Mouse (Mus musculus) forebrain, embryonic 11.5 days (tissue): Measurements from ENCODE around the gene Bnip3. TPM values are rescaled to one million over a fixed set of nuclear protein-coding genes. Genes with fewer than 3 reads are reported as not detected.

ENCODE experiments used
- ATAC-seq: fragments of 200-750 bp; cut with Nextera tagmentation; replicated peaks from 2 replicates; pipeline ENCODE4 v1.8.0; 2017; ENCODE audit warnings: moderate TSS enrichment; ENCODE audit not compliant: low FRiP score
- DNase-seq: peaks from one replicate; pipeline ENCODE4 v3.0.0-alpha.2; 2017; ENCODE audit warnings: low spot score
- H3K27ac ChIP-seq: fragments of 300-500 bp; sonication (generic); 2 replicates; pipeline ENCODE4 v1.5.1; 2014; ENCODE audit warnings: low read depth, low read length
- H3K27me3 ChIP-seq: fragments of 300-500 bp; sonication (generic); 2 replicates; pipeline ENCODE4 v1.6.1; 2014; ENCODE audit warnings: mild to moderate bottlenecking, low read length, mixed read lengths; ENCODE audit not compliant: control insufficient read depth, insufficient read depth
- H3K36me3 ChIP-seq: fragments of 300-500 bp; sonication (generic); 2 replicates; pipeline ENCODE4 v1.6.1; 2014; ENCODE audit warnings: mild to moderate bottlenecking, low read length, moderate library complexity, mixed read lengths; ENCODE audit not compliant: control insufficient read depth, insufficient read depth
- H3K4me1 ChIP-seq: fragments of 300-500 bp; sonication (generic); replicated peaks from 2 replicates; pipeline ENCODE4 v1.6.1; 2014; ENCODE audit warnings: low read length, mixed read lengths; ENCODE audit not compliant: control insufficient read depth, insufficient read depth
- H3K4me2 ChIP-seq: fragments of 300-500 bp; sonication (generic); 2 replicates; pipeline ENCODE4 v1.6.1; 2014; ENCODE audit warnings: low read depth, mild to moderate bottlenecking, low read length, moderate library complexity, mixed read lengths; ENCODE audit not compliant: severe bottlenecking
- H3K4me3 ChIP-seq: fragments of 300-500 bp; sonication (generic); 2 replicates; pipeline ENCODE4 v1.5.1; 2014; ENCODE audit warnings: low read depth, low read length
- H3K9ac ChIP-seq: fragments of 300-500 bp; sonication (generic); 2 replicates; pipeline ENCODE4 v1.6.1; 2014; ENCODE audit warnings: low read length
- H3K9me3 ChIP-seq: fragments of 300-500 bp; sonication (generic); 2 replicates; pipeline ENCODE4 v1.6.1; 2016; ENCODE audit warnings: low read length, mixed read lengths; ENCODE audit not compliant: control insufficient read depth
- WGBS: fragments of 180-500 bp; shearing (Covaris S2); extraction: QIAGEN DNeasy Blood & Tissue Kit; methylation state at CpG from one replicate; pipeline ENCODE4 v1.1.7; 2014; 5-methylcytosine and 5-hydroxymethylcytosine counted together
- polyA plus RNA-seq: library from polyadenylated mRNA; unstranded; fragments of >200 nt; fragmentation: Nextera tagmentation; extraction: Ambion mirVana; gene quantifications from 2 replicates; pipeline ENCODE4 v1.2.1, GENCODE M21; 2014

Gene Bnip3
- polyA plus RNA-seq, 1 experiment from 2014 or later: 96.4 TPM

DNA sequence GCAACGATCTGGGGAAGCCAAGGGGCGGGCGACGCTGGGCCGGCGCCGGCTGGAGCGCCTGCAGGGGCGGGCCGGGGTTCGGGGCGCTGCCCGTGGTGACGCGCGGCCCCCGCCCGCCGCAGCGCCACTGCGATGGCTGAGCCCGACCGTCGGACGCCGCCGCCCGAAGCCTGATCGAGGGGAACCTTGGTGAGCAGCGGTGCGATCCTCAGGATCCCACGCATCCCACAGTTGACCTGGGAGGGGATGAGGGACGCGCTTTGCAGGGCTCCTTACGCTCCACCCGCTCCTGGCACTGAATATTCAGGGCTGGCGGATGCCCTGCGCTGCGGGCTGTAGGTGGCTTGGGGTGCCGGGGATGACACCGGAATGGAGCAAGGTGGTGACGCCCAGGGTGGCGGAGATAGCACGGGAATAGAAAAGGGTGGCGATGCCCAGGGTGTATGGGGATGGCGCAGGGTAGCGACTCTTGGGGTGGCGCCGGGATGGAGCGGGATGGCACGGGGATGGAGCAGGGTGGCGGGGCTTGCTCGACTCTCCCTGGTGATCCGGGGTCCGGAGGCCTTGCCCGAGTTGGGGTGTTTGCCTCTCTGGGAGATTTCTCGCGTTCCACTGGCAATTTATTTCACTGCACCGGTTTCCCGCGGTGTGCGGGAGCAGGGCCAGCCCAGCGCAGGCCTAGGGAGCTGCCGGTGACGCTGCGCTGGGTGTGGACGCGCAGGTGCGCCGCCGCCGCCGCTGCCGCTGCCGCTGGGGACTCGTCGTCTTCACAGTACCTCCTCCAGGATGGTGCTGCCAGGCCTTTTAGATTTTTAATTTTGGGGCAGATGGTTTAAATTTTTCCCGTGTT lies 31.5 kb upstream of the Bnip3 start, which contains the start of gene Jakmip3:
Gene Jakmip3, plus strand, starts transcription at position 119 of the 850 bp plus-strand sequence.
- no peak within 1 kb of the TSS for H3K27ac ChIP-seq
- ATAC-seq (0 out of 2 replicates have a peak, but pooled peaks have one; percentile 51), DNase-seq (peak; percentile 57)
- peak within 1 kb of the TSS; percentile 67 for H3K4me2 ChIP-seq
- under 1% methylated on average over 74 of the region's 78 CpGs for WGBS
- H3K4me3 ChIP-seq: peak within 1 kb of the TSS; percentile 35
- H3K27me3 ChIP-seq: peaks cover 45% of the 10 kb centered on the region
- no peak within 1 kb of the TSS for H3K9ac ChIP-seq
- H3K9me3 ChIP-seq: no peaks in the 10 kb centered on the region
- H3K4me1 ChIP-seq: peaks cover 8% of the 10 kb centered on the region; the same call in 1 of the 2 replicates
- no peaks in the 10 kb centered on the region for H3K36me3 ChIP-seq

DNA sequence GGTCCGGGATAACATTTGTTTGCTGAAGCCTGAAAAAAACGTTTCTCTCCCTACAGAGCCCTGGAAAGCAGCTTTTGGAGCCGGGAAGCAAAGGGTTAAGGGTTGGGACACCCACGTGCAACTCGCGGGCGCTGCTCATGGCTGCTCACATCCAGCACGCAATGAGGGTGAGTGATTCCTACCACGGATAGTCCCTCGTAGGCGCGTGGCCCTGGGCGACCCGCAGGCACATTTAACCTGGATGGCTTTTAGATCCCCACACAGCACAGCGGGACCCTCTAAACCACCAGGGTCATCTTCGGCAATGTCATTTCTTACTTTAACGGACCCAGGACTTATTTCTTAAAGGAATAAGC lies 30.9 kb upstream of the Bnip3 start:
- H3K36me3 ChIP-seq: no peaks in the 10 kb centered on the region
- no peak; the same call in 1 of the 2 replicates for ATAC-seq
- peak overlapping the region; percentile 35 for H3K4me3 ChIP-seq
- no peak for DNase-seq
- peaks cover 45% of the 10 kb centered on the region for H3K27me3 ChIP-seq
- peak overlapping the region; percentile 67 for H3K4me2 ChIP-seq
- no peaks in the 10 kb centered on the region for H3K9me3 ChIP-seq
- peaks cover 8% of the 10 kb centered on the region; the same call in 1 of the 2 replicates for H3K4me1 ChIP-seq
- no peak overlapping the region for H3K27ac ChIP-seq
- H3K9ac ChIP-seq: no peak overlapping the region
- 1% methylated on average over 17 of the region's 17 CpGs for WGBS

DNA sequence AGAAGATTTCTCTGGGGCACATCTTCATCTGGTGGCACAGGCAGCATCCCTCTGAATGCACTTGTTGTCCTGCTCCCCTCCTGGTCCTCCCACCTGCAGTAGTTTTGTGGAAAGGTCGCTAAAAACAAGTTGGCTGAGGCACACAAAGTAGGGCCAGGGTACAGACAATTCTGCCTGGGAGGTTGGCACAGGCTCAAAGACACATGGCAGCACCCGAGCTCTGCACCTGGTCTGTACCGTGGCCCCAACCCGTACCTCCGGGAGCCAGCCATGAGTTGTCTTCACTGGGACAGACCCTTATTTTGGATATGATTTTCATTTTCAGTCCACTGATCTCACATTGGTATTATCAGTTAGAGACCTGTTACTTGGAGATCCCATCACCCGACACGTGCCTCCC lies 29.7 kb upstream of the Bnip3 start:
- 79% methylated on average over 7 of the region's 7 CpGs for WGBS
- H3K4me2 ChIP-seq: no peak overlapping the region
- H3K27ac ChIP-seq: no peak overlapping the region
- no peak overlapping the region for H3K9ac ChIP-seq
- peaks cover 45% of the 10 kb centered on the region for H3K27me3 ChIP-seq
- no peak overlapping the region for H3K4me3 ChIP-seq
- no peaks in the 10 kb centered on the region; the same call in 1 of the 2 replicates for H3K9me3 ChIP-seq
- no peak for DNase-seq
- no peaks in the 10 kb centered on the region for H3K36me3 ChIP-seq
- no peak for ATAC-seq
- H3K4me1 ChIP-seq: peaks cover 8% of the 10 kb centered on the region; the same call in 1 of the 2 replicates

DNA sequence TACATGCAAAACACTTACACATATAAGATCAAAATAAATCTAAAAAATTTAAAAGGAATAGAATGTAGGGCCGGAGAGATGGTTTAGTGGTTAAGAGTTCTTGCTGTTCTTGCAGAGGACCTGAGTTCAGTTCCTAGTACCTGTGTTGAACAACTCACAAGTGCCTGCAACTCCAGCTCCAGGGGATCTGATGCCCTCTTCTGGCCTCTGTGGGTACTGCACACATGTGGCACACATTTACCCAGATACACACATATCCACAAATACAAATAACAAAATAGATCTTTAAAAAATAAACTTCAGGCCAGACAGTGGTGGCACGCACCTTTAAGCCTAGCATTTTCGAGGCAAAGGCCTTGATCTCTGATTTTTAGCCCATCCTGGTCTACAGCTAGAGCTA lies 25.2 kb upstream of the Bnip3 start:
- Histone ChIP-seq H3K4me3 (no peak overlapping the region), H3K27ac (no peak overlapping the region), H3K9ac (no peak overlapping the region), H3K36me3 (no peaks in the 10 kb centered on the region), H3K9me3 (no peaks in the 10 kb centered on the region; the same call in 1 of the 2 replicates), H3K4me2 (no peak overlapping the region), H3K4me1 (no peaks in the 10 kb centered on the region), H3K27me3 (peaks cover 7% of the 10 kb centered on the region)
- 87% methylated on average over 3 of the region's 3 CpGs for WGBS
- DNase-seq (no peak), ATAC-seq (no peak)

DNA sequence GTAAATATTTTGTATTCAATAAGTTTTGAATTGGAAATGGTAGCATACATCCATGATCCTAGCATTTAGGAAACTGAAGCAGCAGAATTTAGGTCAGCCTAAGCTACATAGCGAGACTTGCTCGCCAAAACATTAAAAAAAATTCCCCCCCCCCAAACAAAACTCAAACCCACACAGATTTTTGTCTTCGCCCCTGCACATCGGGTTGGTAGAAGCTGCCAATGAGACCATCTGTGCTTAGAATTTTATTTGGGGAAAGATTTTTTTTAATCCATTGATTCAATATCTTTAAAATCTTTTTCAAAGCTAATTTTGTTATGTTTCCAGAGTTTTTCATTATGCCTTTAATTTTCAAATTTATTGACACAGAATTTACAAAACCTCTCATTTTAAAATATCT lies 19.1 kb upstream of the Bnip3 start:
- Histone ChIP-seq H3K4me3 (no peak overlapping the region), H3K27ac (no peak overlapping the region), H3K9ac (no peak overlapping the region), H3K4me1 (no peaks in the 10 kb centered on the region), H3K4me2 (no peak overlapping the region), H3K36me3 (no peaks in the 10 kb centered on the region), H3K27me3 (no peaks in the 10 kb centered on the region), H3K9me3 (no peaks in the 10 kb centered on the region)
- DNase-seq (peak; percentile 6), ATAC-seq (no peak)
- WGBS: 93% methylated on average over 4 of the region's 4 CpGs

DNA sequence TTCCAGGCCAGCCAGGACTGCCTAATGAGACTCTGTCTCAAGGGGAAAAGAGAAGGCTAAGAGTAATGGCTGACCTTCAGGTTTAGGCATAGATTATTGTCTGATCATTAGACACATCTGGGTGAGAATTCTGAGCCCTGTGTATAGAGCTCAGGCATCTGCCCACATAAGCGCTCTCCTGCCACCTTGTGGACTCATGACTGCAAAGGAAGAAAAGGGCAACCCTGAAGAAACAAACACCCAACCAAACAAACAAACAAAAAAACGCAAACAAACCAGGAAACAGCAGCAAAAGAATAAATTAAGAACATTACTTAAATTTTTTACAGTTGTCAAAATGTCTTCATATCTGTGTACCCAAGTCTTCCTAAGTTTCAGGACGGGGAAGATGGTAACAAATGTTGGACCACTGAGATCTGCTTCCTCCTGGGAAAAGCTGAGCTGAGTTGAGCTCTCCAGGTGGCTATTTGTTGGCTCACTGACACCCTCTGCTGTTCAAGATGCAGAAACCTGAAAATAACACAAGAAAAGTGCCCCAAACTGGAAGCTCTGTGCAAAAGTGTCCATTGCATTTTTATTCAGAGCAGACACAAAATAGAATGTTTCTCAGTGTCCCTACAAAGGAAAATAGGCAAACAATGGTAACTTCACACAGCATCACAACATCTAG lies 14.6 kb upstream of the Bnip3 start:
- Histone ChIP-seq H3K4me1 (peaks cover 3% of the 10 kb centered on the region; the same call in 1 of the 2 replicates), H3K4me3 (no peak overlapping the region), H3K27ac (no peak overlapping the region), H3K36me3 (no peaks in the 10 kb centered on the region), H3K9ac (no peak overlapping the region), H3K27me3 (no peaks in the 10 kb centered on the region), H3K9me3 (no peaks in the 10 kb centered on the region), H3K4me2 (no peak overlapping the region)
- DNase-seq (no peak), ATAC-seq (no peak; the same call in 1 of the 2 replicates)
- 14% methylated on average over 3 of the region's 3 CpGs for WGBS

DNA sequence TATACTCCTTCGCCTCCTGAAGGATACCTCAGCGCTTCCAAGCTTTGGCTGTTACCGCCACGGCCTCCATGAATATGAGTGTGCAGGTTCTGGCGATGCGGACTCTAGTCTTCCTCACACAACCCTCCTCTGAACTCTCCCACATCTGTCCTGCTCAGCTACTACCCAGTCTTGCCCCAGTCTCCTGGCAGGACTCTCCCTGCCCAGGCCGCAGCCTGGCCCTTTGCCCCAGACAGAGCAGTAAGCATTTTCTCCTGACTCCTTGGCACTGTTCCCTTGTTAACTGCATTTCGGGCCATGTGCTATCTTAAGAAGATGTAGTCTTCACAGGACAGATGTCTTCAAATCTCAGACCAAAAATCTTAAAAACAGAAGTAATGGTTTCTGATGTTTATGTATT lies 12.3 kb upstream of the Bnip3 start:
- Histone ChIP-seq H3K9ac (no peak overlapping the region), H3K27me3 (no peaks in the 10 kb centered on the region), H3K4me1 (peaks cover 3% of the 10 kb centered on the region; the same call in 1 of the 2 replicates), H3K36me3 (no peaks in the 10 kb centered on the region), H3K4me2 (no peak overlapping the region), H3K4me3 (no peak overlapping the region), H3K27ac (no peak overlapping the region), H3K9me3 (no peaks in the 10 kb centered on the region)
- ATAC-seq (no peak), DNase-seq (no peak)
- 94% methylated on average over 8 of the region's 8 CpGs for WGBS

DNA sequence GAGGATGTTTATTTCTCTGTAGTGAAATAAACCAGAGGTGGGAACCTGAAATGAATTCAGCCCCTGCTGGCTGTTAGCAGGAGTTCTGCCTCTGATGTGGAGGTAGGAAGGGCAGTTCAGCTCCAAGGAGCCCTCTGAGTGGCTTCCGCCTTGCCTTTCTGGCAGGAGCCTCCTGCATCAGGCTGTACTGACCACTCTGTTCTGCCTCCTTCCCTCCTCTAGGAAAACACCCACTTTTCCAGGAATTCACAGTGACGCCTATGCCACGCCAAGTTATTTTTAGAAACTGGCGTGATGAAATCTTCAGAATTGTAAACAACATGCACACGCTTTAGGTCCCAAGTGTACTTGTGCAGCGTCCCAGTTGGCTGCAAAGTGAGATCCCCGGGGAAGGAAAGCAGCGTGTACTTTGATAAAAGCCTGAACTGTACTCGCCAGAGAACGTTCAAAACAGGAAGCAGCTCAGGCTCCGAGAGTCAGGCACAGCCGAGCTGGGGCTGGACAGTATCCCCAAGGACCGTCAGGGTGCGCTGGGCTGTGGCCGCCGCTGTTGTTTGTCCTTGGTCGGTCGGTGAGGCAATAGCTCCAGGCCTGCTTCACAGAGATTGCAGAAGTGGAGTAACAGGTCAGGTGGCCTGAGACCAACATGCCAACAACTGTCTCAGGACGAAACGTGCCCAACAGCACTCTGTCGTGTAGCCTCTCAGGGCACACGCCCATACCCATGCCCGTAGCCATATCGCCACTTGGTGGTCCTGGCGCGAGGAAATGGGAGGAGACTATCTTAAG lies 10.0 kb upstream of the Bnip3 start:
- Histone ChIP-seq H3K4me3 (peak overlapping the region; percentile 25), H3K36me3 (no peaks in the 10 kb centered on the region), H3K4me2 (peak overlapping the region; percentile 57), H3K27ac (no peak overlapping the region), H3K9ac (peak overlapping the region; percentile 44; the same call in 1 of the 2 replicates), H3K9me3 (no peaks in the 10 kb centered on the region), H3K27me3 (no peaks in the 10 kb centered on the region), H3K4me1 (peaks cover 3% of the 10 kb centered on the region; the same call in 1 of the 2 replicates)
- no peak for DNase-seq
- peak; percentile 49; the same call in 1 of the 2 replicates for ATAC-seq
- WGBS: 5% methylated on average over 26 of the region's 26 CpGs
